Mouse (Mus musculus) bone marrow, adult 2 months (tissue): Measurements from ENCODE around the gene Sptlc2. TPM values are rescaled to one million over a fixed set of nuclear protein-coding genes. Genes with fewer than 3 reads are reported as not detected.

Experiments
- H3K27ac ChIP-seq: fragments of 200-500 bp; 2 replicates; pipeline ENCODE4 v1.5.1; 2012; ENCODE audit warnings: low read depth, mild to moderate bottlenecking, control low read depth, inconsistent platforms, low read length; ENCODE audit not compliant: control insufficient read depth, poor library complexity, insufficient read depth
- H3K4me1 ChIP-seq: fragments of 200-500 bp; 2 replicates; pipeline ENCODE4 v1.6.1; 2011; ENCODE audit warnings: low read length; ENCODE audit not compliant: control insufficient read depth, insufficient read depth
- H3K4me3 ChIP-seq: fragments of 200-500 bp; replicated peaks from 2 replicates; pipeline ENCODE3; 2011; ENCODE audit warnings: mild to moderate bottlenecking, low read depth, low read length, control low read depth; ENCODE audit not compliant: control insufficient read depth
- CTCF ChIP-seq: fragments of 200-500 bp; IDR thresholded peaks from 2 replicates; pipeline ENCODE4 v1.5.1; 2011; ENCODE audit warnings: low read length, control low read depth; ENCODE audit not compliant: control insufficient read depth, insufficient read depth
- POLR2A ChIP-seq: fragments of 200-500 bp; IDR thresholded peaks from 2 replicates; pipeline ENCODE4 v1.6.1; 2011; ENCODE audit warnings: low read depth, mild to moderate bottlenecking, control low read depth, low read length, borderline replicate concordance; ENCODE audit not compliant: control insufficient read depth
- WGBS: fragments of 180-500 bp; shearing (Covaris S2); methylation state at CpG from one replicate; pipeline ENCODE4 v1.1.7; 2018; 5-methylcytosine and 5-hydroxymethylcytosine counted together
- polyA plus RNA-seq: library from polyadenylated mRNA; stranded (reverse); fragments of >200 nt; gene quantifications from 2 replicates; pipeline ENCODE4 v1.2.4, GENCODE M21; 2011; ENCODE audit warnings: low replicate concordance; ENCODE audit not compliant: missing spikeins, insufficient read depth, insufficient read length

Gene Sptlc2
- polyA plus RNA-seq, 1 experiment: 31.6 TPM

- no peaks in the 10 kb centered on the region for H3K4me1 ChIP-seq
- H3K27ac ChIP-seq: no peak overlapping the region
These were observed 3.1 kb downstream of the Sptlc2 start for GRCm38 (mm10) chr12:87385051-87385450.

GRCm38 (mm10) chr12:87381380-87381682 lies 6.8 kb downstream of the Sptlc2 start:
- 35% methylated on average over 2 of the region's 2 CpGs for WGBS
- H3K4me3 ChIP-seq: no peak overlapping the region
- TF ChIP-seq POLR2A (no peak), CTCF (no peak)
- no peak overlapping the region for H3K27ac ChIP-seq
- no peaks in the 10 kb centered on the region; the same call in 1 of the 2 replicates for H3K4me1 ChIP-seq

More at GRCm38 (mm10) chr12:87385051-87385450, 3.1 kb downstream of the Sptlc2 start:
- WGBS: 47% methylated on average over 3 of the region's 3 CpGs
- no peak overlapping the region for H3K4me3 ChIP-seq
- TF ChIP-seq CTCF (no peak), POLR2A (no peak)

GRCm38 (mm10) chr12:87380586-87381379 lies 7.4 kb downstream of the Sptlc2 start:
- TF ChIP-seq CTCF (no peak), POLR2A (no peak)
- H3K4me1 ChIP-seq: no peaks in the 10 kb centered on the region; the same call in 1 of the 2 replicates
- H3K27ac ChIP-seq: no peak overlapping the region
- H3K4me3 ChIP-seq: no peak overlapping the region
- WGBS: 57% methylated on average over 10 of the region's 10 CpGs

GRCm38 (mm10) chr12:87379496-87379895 lies 8.7 kb downstream of the Sptlc2 start:
- Histone ChIP-seq H3K4me3 (no peak overlapping the region), H3K4me1 (no peaks in the 10 kb centered on the region; the same call in 1 of the 2 replicates), H3K27ac (no peak overlapping the region)
- TF ChIP-seq POLR2A (no peak), CTCF (no peak)
- WGBS: 60% methylated on average over 2 of the region's 2 CpGs

- Histone ChIP-seq H3K4me1 (no peaks in the 10 kb centered on the region; the same call in 1 of the 2 replicates), H3K27ac (no peak overlapping the region), H3K4me3 (no peak overlapping the region)
- WGBS: 66% methylated on average over 6 of the region's 6 CpGs
- TF ChIP-seq CTCF (no peak), POLR2A (no peak)
These were observed 14.0 kb downstream of the Sptlc2 start for GRCm38 (mm10) chr12:87374159-87374558.

GRCm38 (mm10) chr12:87369319-87369718 lies 18.8 kb downstream of the Sptlc2 start:
- H3K27ac ChIP-seq: no peak overlapping the region
- no peaks in the 10 kb centered on the region; the same call in 1 of the 2 replicates for H3K4me1 ChIP-seq
- H3K4me3 ChIP-seq: no peak overlapping the region
- WGBS: 77% methylated on average over 2 of the region's 2 CpGs
- no peak for TF ChIP-seq POLR2A
- no peak for TF ChIP-seq CTCF

- no peak for TF ChIP-seq POLR2A
- TF ChIP-seq CTCF: no peak
- no peaks in the 10 kb centered on the region; the same call in 1 of the 2 replicates for H3K4me1 ChIP-seq
- H3K4me3 ChIP-seq: no peak overlapping the region
- H3K27ac ChIP-seq: no peak overlapping the region
These were observed 20.1 kb downstream of the Sptlc2 start for GRCm38 (mm10) chr12:87368092-87368491.

- 88% methylated on average over 9 of the region's 9 CpGs for WGBS
- H3K4me3 ChIP-seq: no peak overlapping the region
- no peak overlapping the region for H3K27ac ChIP-seq
- no peak for TF ChIP-seq POLR2A
- TF ChIP-seq CTCF: no peak
- H3K4me1 ChIP-seq: no peaks in the 10 kb centered on the region
These were observed 22.5 kb downstream of the Sptlc2 start for GRCm38 (mm10) chr12:87365676-87366075.
